Mouse (Mus musculus) liver, adult 2 months (tissue): ENCODE measurements around the gene Fam71a.

Source experiments
- CTCF ChIP-seq: fragments of 200-500 bp; IDR thresholded peaks from 2 replicates; pipeline ENCODE4 v1.5.1; 2011; ENCODE audit warnings: low read depth, low read length, control low read depth
- POLR2A ChIP-seq: fragments of 200-500 bp; IDR thresholded peaks from 2 replicates; pipeline ENCODE4 v1.6.1; 2011; ENCODE audit warnings: low read length, control low read depth; ENCODE audit not compliant: insufficient read depth; ENCODE audit errors: extremely low read depth

- TF ChIP-seq POLR2A (no peak), CTCF (no peak)
Observed at GRCm38 (mm10) chr1:191203496-191203895, 38.9 kb upstream of the Fam71a start.
